In genomic region chr17:46457791-46458190, GRCm38 (mm10) we compare ENCODE assay signal across 9 mouse cellular contexts. TPM values are rescaled to one million over a fixed set of nuclear protein-coding genes. Genes with fewer than 3 reads are reported as not detected.
DNase-seq lines count a peak whose midpoint lies in the region; ATAC-seq and TF ChIP-seq lines count a peak whose summit lies in the region.
"Had no signal": no experiment of that assay in that cellular context is flagged by ENCODE, and none has a peak within 500 bp of the region (broad histone marks: within the 10 kb centered on the region; RNA-seq: fewer than 3 reads in every experiment).

No protein-coding gene starts in this region.

- peaks cover 93% of the 10 kb centered on the region for H3K27me3 ChIP-seq in heart, embryonic 13.5 days (replicated peaks)
- peaks cover 88% of the 10 kb centered on the region for H3K27me3 ChIP-seq in hindbrain, embryonic 12.5 days

- DNase-seq in layer of hippocampus, adult 2 months (ENCODE audit: low spot score in 2 of 2) = peak in 1 of 2 experiments; percentile 56
- no peak for DNase-seq in layer of hippocampus, adult 8-10 months (ENCODE audit: low spot score in 2 of 2)
- peak; percentile 84 for DNase-seq in ES-CJ7 (ENCODE audit: low read depth, low spot score)
- peak; percentile 75 for DNase-seq in adrenal gland, postnatal 14 days
- DNase-seq in lung, postnatal 10 days = peak; percentile 49
- DNase-seq in thymus, postnatal 4 days = peak; percentile 80

- H3K4me1 ChIP-seq in heart, embryonic 13.5 days = peaks cover 63% of the 10 kb centered on the region
- H3K4me1 ChIP-seq in hindbrain, embryonic 12.5 days = peaks cover 42% of the 10 kb centered on the region

- peak; percentile 76 for TF ChIP-seq CTCF in layer of hippocampus, adult 2 months (conservative IDR thresholded peaks at IDR 0.05)

- 12% methylated on average over 10 of the region's 10 CpGs for WGBS in heart, embryonic 13.5 days
- WGBS in hindbrain, embryonic 12.5 days = 13% methylated on average over 10 of the region's 10 CpGs

- no peaks in the 10 kb centered on the region for H3K36me3 ChIP-seq in heart, embryonic 13.5 days
- H3K36me3 ChIP-seq in hindbrain, embryonic 12.5 days = peaks cover 9% of the 10 kb centered on the region; the same call in 1 of the 2 replicates

- ATAC-seq in heart, embryonic 13.5 days (ENCODE audit: extremely low read depth, insufficient number of reproducible peaks, low FRiP score, low TSS enrichment) = no peak
- ATAC-seq in hindbrain, embryonic 12.5 days (ENCODE audit: low FRiP score) = no peak

- no peak overlapping the region for H3K9ac ChIP-seq in heart, embryonic 13.5 days
- H3K9ac ChIP-seq in hindbrain, embryonic 12.5 days = no peak overlapping the region
- H3K9ac ChIP-seq: midbrain, embryonic 12.5 days had no signal

- H3K4me3 ChIP-seq in layer of hippocampus, adult 2 months = no peak overlapping the region
- no peak overlapping the region for H3K4me3 ChIP-seq in heart, embryonic 13.5 days
- H3K4me3 ChIP-seq in hindbrain, embryonic 12.5 days = no peak overlapping the region
- H3K4me3 ChIP-seq: midbrain, embryonic 12.5 days had no signal

- no peaks in the 10 kb centered on the region for H3K9me3 ChIP-seq in heart, embryonic 13.5 days
- no peaks in the 10 kb centered on the region for H3K9me3 ChIP-seq in hindbrain, embryonic 12.5 days (replicated peaks)
- H3K9me3 ChIP-seq: midbrain, embryonic 12.5 days had no signal

- H3K4me2 ChIP-seq in heart, embryonic 13.5 days = peak overlapping the region; percentile 37; the same call in 1 of the 2 replicates
- no peak overlapping the region for H3K4me2 ChIP-seq in hindbrain, embryonic 12.5 days (replicated peaks)
- H3K4me2 ChIP-seq: midbrain, embryonic 12.5 days had no signal

- H3K27ac ChIP-seq in layer of hippocampus, adult 2 months = no peak overlapping the region
- H3K27ac ChIP-seq in heart, embryonic 13.5 days (replicated peaks) = peak overlapping the region; percentile 74
- H3K27ac ChIP-seq in hindbrain, embryonic 12.5 days = no peak overlapping the region
- H3K27ac ChIP-seq: midbrain, embryonic 12.5 days had no signal

RNA-seq across cellular contexts. Expression of gene Slc22a7, which starts 19.5 kb away (rescaled TPM):
- under 1 TPM in 1 of 2 experiments, not detected in 1; 0.28 TPM for total RNA-seq in layer of hippocampus, adult 2 months (2021)
- 1 to 10 TPM in 1 of 4 experiments, under 1 TPM in 3; 0.23 to 1.2 (median 0.84) TPM for total RNA-seq in layer of hippocampus, adult 8-10 months (2022)
- total RNA-seq in adrenal gland, postnatal 14 days (2021) = 0.49 and 14.3 TPM in 2 replicates
- not detected in 2 replicates for polyA plus RNA-seq in heart, embryonic 13.5 days (2015; fragmentation: Nextera tagmentation; extraction: Ambion mirVana)
- not detected in 2 replicates for polyA plus RNA-seq in hindbrain, embryonic 12.5 days (2016; fragmentation: Nextera tagmentation; extraction: Ambion mirVana)
- polyA plus RNA-seq: midbrain, embryonic 12.5 days had no signal

RNA-seq across cellular contexts. Expression of gene Crip3, which starts 29.1 kb away (rescaled TPM):
- 1 to 10 TPM; 2.4 to 6.3 TPM for total RNA-seq in layer of hippocampus, adult 2 months (2021)
- total RNA-seq in layer of hippocampus, adult 8-10 months (2022) = 1 to 10 TPM; 3.9 to 7.1 (median 4.2) TPM
- 1.1 and 1.2 TPM in 2 replicates for total RNA-seq in adrenal gland, postnatal 14 days (2021)
- polyA plus RNA-seq in heart, embryonic 13.5 days (2015; fragmentation: Nextera tagmentation; extraction: Ambion mirVana) = 1.2 TPM in 2 replicates
- 0.57 and 0.95 TPM in 2 replicates for polyA plus RNA-seq in hindbrain, embryonic 12.5 days (2016; fragmentation: Nextera tagmentation; extraction: Ambion mirVana)

RNA-seq across cellular contexts. Expression of gene Ttbk1, which starts 29.7 kb away (rescaled TPM):
- 100 to 1,000 TPM; 119 to 122 TPM for total RNA-seq in layer of hippocampus, adult 2 months (2021)
- 100 to 1,000 TPM; 101 to 124 (median 111) TPM for total RNA-seq in layer of hippocampus, adult 8-10 months (2022)
- 0.78 and 1.4 TPM in 2 replicates for total RNA-seq in adrenal gland, postnatal 14 days (2021)
- 0.10 and 0.12 TPM in 2 replicates for polyA plus RNA-seq in heart, embryonic 13.5 days (2015; fragmentation: Nextera tagmentation; extraction: Ambion mirVana)
- 5.3 and 6.6 TPM in 2 replicates for polyA plus RNA-seq in hindbrain, embryonic 12.5 days (2016; fragmentation: Nextera tagmentation; extraction: Ambion mirVana)

RNA-seq across cellular contexts. Expression of gene Dnph1, which starts 38.7 kb away (rescaled TPM):
- 1 to 10 TPM; 4.8 to 6.2 TPM for total RNA-seq in layer of hippocampus, adult 2 months (2021)
- total RNA-seq in layer of hippocampus, adult 8-10 months (2022) = 1 to 10 TPM; 4.1 to 7.5 (median 6.0) TPM
- total RNA-seq in adrenal gland, postnatal 14 days (2021) = 5.3 and 7.8 TPM in 2 replicates
- 24.7 and 32.5 TPM in 2 replicates for polyA plus RNA-seq in heart, embryonic 13.5 days (2015; fragmentation: Nextera tagmentation; extraction: Ambion mirVana)
- 35.3 and 35.5 TPM in 2 replicates for polyA plus RNA-seq in hindbrain, embryonic 12.5 days (2016; fragmentation: Nextera tagmentation; extraction: Ambion mirVana)

Comparison
In these comparisons a context has a peak if more than half of its experiments do, and no peak if none do; other contexts are left out.
1. DNase-seq: peak in ES-CJ7 (single experiment), adrenal gland, postnatal 14 days (single experiment), lung, postnatal 10 days (single experiment) and thymus, postnatal 4 days (single experiment); none in layer of hippocampus, adult 8-10 months (0 of 2).
2. RNA of gene Ttbk1, which starts 29.7 kb away (total RNA-seq): 119 to 122 TPM in layer of hippocampus, adult 2 months and 101 to 124 TPM in layer of hippocampus, adult 8-10 months; 0.78 to 1.4 TPM in adrenal gland, postnatal 14 days; every median in the first group is over 10 times any median in the second.